Mouse (Mus musculus): ENCODE results near the gene Gm10770.
"Not testable (repeated sequence)": the region's sequence is repeated elsewhere in the genome, so short reads cannot be mapped to it uniquely, and the experiment has no call there.

Gene Gm10770

DNA sequence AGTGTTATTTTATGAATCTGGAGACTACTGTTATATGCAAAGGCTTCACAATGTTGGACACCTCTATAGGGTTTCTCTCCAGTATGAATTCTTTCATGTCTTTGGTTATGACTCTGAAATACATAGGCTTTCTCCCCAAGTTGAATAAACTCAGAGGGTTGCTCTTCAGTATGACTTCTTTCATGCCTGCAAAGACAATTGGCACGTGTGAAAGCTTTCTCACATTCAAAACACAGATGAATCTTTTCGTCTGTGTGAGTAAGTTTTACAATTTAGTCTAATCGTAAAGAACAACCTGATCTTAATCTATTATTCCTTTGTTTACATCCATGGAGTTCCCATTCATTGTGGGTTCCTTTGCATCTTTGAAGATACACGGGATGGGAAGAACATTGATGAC is at the start of gene Gm10770:
TSS of gene Gm10770 (minus strand) at position 101 of the 400 bp plus-strand sequence.
- not testable (repeated sequence) for DNase-seq

GRCm38 (mm10) chr2:150223263-150223662 is 43.8 kb upstream of the Gm10770 start:
- DNase-seq, result not testable (repeated sequence)

GRCm38 (mm10) chr2:150218363-150218725 is 38.9 kb upstream of the Gm10770 start:
- not testable (repeated sequence) for DNase-seq

GRCm38 (mm10) chr2:150217600-150218362 is 38.3 kb upstream of the Gm10770 start, which contains the start of gene Zfp937:
TSS of gene Zfp937 (plus strand) at chr2:150218073.
- DNase-seq, result peak; percentile 46

DNA sequence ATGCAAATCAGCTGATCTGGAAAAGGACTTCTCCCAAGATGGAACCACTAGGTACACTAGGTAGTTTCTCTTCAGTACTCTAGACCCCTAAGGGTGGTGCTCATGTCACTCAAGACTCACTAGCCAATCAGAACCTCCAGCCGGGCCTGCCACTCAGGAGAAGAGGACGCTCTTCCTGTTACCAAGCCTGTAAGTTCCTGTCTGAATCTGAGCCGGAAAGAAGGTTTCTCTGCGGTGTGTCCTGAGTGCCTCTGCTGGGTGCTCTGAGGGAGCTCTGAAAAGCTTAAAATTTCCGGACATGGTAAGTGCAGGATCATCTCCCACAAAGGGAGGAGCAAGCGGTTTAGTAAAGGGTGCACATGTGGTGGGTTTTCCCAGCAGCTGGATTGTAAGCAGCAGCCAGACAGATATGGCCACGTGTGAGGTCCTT is 2.1 kb upstream of the Gm10770 start, which contains the start of gene Gm14139:
TSS of gene Gm14139 (plus strand) at position 186 of the 430 bp plus-strand sequence.
- DNase-seq, result not testable (repeated sequence)

DNA sequence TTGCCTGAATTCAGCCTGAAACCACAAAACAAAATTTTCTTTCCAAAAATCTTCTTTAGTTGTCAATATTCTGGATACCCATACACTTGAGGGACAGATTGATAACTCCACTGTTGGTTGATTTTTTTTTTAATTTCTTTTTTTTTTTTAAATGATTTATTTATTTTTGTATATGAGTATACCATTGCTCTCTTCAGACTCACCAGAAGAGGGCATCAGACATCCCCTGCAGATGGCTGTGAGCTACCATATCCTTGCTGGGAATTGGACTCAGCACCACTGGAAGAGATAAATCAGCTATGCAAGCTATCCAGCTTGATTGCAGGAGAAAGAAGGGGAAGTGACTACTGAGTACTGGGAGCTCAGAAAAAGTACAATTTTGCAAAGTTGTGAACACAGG is 1.6 kb upstream of the Gm10770 start:
- not testable (repeated sequence) for DNase-seq

GRCm38 (mm10) chr2:150173833-150174232 is 5.6 kb downstream of the Gm10770 start:
- DNase-seq, result no peak

DNA sequence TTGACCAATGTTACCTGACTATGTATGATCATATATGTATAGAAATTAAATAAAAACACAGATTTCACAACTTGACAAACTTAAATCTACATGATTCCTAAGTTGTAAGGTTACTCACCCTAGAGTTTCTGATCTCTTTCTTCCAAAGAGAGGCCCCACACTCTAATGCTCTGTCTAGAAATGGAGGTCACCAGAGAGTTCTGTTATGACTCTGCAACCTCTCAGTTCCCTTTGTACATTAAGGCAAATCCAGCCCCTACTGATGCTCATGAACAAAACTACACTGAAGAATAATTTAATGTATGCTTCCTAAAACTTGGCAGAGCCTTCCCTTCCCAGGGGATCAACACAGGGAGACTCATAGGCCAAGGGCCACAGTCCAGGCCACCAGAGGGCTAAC is 12.8 kb downstream of the Gm10770 start:
- no peak for DNase-seq

DNA sequence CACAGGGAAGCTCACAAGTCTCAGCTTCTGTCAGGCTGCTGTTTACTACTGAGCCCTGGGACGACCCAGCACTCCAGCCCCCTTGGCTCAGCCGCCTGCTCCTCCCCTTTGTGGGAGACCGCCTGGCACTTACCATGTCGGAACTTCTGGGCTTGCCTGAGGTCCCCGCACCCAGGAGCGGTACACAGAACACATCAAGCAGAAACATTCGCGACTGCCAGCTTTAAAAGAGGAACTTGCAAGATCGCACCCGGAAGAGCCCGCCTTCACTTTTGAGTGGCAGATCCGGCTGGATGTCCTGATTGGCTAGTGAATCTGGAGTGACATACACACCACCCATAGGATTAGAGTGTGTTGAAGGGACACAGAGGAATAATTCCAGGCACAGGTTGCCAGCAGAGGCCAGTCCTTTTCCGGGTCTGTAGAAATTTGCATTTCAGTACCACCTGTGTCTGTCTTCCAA is 43.0 kb downstream of the Gm10770 start, which contains the start of gene Zfp120:
TSS of gene Zfp120 (minus strand) at position 274 of the 463 bp plus-strand sequence.
- peak; percentile 83 for DNase-seq

DNA sequence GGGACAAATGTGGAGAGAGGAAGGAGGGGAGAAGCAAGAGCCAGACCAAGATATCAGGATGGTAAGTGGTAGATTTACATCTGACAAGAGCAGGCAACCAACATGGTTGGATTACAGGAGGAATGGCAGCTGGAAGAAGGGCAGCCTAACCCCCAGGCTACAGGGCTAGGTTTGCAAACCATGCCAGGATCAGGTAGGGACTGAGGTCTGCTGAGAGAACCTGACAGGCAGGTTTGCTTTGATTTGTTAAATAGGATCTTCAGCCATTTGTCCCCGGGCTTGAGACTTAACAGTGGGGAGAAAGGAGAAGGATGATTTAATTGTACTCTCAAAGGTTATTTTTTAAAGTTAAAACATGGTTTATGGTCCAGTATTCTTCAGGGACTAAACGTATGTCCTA is 46.7 kb downstream of the Gm10770 start:
- DNase-seq, result no peak

GRCm38 (mm10) chr2:150132002-150132401 is 47.5 kb downstream of the Gm10770 start:
- DNase-seq, result not testable (repeated sequence)
